Mouse (Mus musculus) heart, adult 2 months (tissue): ENCODE results near the gene Gm3839.

Source experiments
- EP300 ChIP-seq: fragments of 200-500 bp; IDR thresholded peaks from 2 replicates; pipeline ENCODE4 v1.6.1; 2011; ENCODE audit warnings: low read depth, low read length, control low read depth; ENCODE audit not compliant: insufficient read depth
- POLR2A ChIP-seq: fragments of 200-500 bp; IDR thresholded peaks from 2 replicates; pipeline ENCODE4 v1.6.1; 2011; ENCODE audit warnings: mild to moderate bottlenecking, low read depth, low read length, control low read depth; ENCODE audit not compliant: insufficient read depth

GRCm38 (mm10) chr14:11377846-11378245 is 21.3 kb upstream of the Gm3839 start:
- TF ChIP-seq POLR2A (no peak), EP300 (no peak)
